Mouse (Mus musculus): ENCODE results near the gene Traf5. TPM values are rescaled to one million over a fixed set of nuclear protein-coding genes. Genes with fewer than 3 reads are reported as not detected.

Gene Traf5
- polyA plus RNA-seq, 1 experiment, result 31.0 TPM

DNA sequence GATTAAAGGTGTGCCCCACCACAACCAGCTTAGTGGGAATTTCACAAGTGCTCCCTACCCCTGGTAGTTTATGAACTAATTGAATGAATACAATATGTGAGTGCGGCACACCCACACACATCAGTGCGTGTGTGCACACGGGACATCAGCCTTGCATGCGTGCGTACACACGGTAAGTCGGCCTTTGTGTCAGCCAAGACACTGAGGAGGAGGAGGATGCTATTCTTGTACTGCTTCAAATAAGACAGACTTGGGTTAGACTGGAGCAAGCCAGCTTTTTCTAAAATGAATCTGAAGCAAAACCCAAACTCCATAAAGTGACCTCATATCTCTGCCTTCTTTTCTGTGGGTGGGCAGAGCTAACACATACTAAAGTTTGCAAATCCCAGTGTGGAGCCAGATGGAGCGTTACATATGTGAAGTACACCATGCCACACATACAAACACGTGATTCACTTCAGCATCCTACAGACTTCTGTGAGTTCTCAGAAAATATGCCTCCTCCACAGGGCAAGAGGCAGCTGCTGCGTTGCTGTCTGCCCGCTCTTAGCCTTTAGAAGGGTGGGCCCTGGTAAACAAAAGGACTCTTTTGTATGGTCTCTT, 139.5 kb downstream of the Traf5 start:
- TF ChIP-seq POLR2A (IDR thresholded peaks at IDR 0.05; ENCODE audit: low read depth, low read length), result no peak
- TF ChIP-seq CTCF (IDR thresholded peaks at IDR 0.05; ENCODE audit: extremely low read depth, insufficient read depth, insufficient read length, insufficient replicate concordance), result no peak
- Histone ChIP-seq H3K36me3 (ENCODE audit: control insufficient read depth, insufficient read depth, low read length) (no peaks in the 10 kb centered on the region), H3K4me1 (ENCODE audit: control insufficient read depth, insufficient read depth, insufficient read length) (peaks cover 16% of the 10 kb centered on the region; the same call in 1 of the 2 replicates), H3K27me3 (ENCODE audit: control insufficient read depth, insufficient read depth, low read length) (no peaks in the 10 kb centered on the region), H3K4me3 (ENCODE audit: extremely low read depth, insufficient read depth, insufficient read length) (no peak overlapping the region), H3K27ac (ENCODE audit: insufficient read depth, low read length) (no peak overlapping the region)
- 95% methylated on average over 11 of the region's 11 CpGs for WGBS
- DNase-seq (ENCODE audit: low read depth in 1 of 2, low spot score in 2 of 2), result no peak

DNA sequence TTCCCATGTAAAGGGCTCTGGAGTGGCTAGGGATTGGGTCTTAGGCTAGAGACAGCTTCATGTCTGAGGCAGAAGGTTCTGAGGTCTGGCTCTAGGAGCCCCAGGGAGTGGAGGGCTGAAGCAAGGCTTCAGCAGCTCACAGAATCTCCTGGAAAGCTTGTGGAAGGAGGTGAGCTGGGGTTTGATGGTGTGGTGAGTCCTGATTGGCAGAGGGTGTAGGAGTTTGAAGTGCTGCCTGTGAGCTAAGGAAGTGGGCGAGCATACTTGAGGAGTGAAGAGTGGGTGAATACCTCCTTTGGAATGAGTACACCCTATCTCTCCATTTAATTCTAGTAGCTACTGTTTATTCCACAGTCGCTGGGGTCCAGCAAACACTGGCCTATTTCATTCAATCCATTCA, 141.7 kb downstream of the Traf5 start:
- Histone ChIP-seq H3K36me3 (ENCODE audit: control insufficient read depth, insufficient read depth, low read length) (no peaks in the 10 kb centered on the region), H3K4me1 (ENCODE audit: control insufficient read depth, insufficient read depth, insufficient read length) (peaks cover 12% of the 10 kb centered on the region; the same call in 1 of the 2 replicates), H3K27ac (ENCODE audit: insufficient read depth, low read length) (no peak overlapping the region), H3K27me3 (ENCODE audit: control insufficient read depth, insufficient read depth, low read length) (no peaks in the 10 kb centered on the region), H3K4me3 (ENCODE audit: extremely low read depth, insufficient read depth, insufficient read length) (no peak overlapping the region)
- TF ChIP-seq POLR2A (IDR thresholded peaks at IDR 0.05; ENCODE audit: low read depth, low read length) (no peak), CTCF (IDR thresholded peaks at IDR 0.05; ENCODE audit: extremely low read depth, insufficient read depth, insufficient read length, insufficient replicate concordance) (no peak)
- DNase-seq (ENCODE audit: low read depth in 1 of 2, low spot score in 2 of 2), result no peak
- WGBS, result 72% methylated on average over 2 of the region's 2 CpGs

- TF ChIP-seq POLR2A (IDR thresholded peaks at IDR 0.05; ENCODE audit: low read depth, low read length) (no peak), CTCF (IDR thresholded peaks at IDR 0.05; ENCODE audit: extremely low read depth, insufficient read depth, insufficient read length, insufficient replicate concordance) (no peak)
- Histone ChIP-seq H3K27ac (ENCODE audit: insufficient read depth, low read length) (no peak overlapping the region), H3K4me3 (ENCODE audit: extremely low read depth, insufficient read depth, insufficient read length) (no peak overlapping the region), H3K27me3 (ENCODE audit: control insufficient read depth, insufficient read depth, low read length) (no peaks in the 10 kb centered on the region), H3K36me3 (ENCODE audit: control insufficient read depth, insufficient read depth, low read length) (no peaks in the 10 kb centered on the region), H3K4me1 (ENCODE audit: control insufficient read depth, insufficient read depth, insufficient read length) (peaks cover 3% of the 10 kb centered on the region; the same call in 1 of the 2 replicates)
- DNase-seq (ENCODE audit: low read depth in 1 of 2, low spot score in 2 of 2), result no peak
- WGBS, result 68% methylated on average over 8 of the region's 8 CpGs
Measured at GRCm38 (mm10) chr1:191948600-191948999, 143.8 kb downstream of the Traf5 start.

GRCm38 (mm10) chr1:191947796-191948195, 144.6 kb downstream of the Traf5 start:
- TF ChIP-seq CTCF (IDR thresholded peaks at IDR 0.05; ENCODE audit: extremely low read depth, insufficient read depth, insufficient read length, insufficient replicate concordance) (no peak), POLR2A (IDR thresholded peaks at IDR 0.05; ENCODE audit: low read depth, low read length) (no peak)
- 87% methylated on average over 8 of the region's 8 CpGs for WGBS
- peaks cover 3% of the 10 kb centered on the region; the same call in 1 of the 2 replicates for H3K4me1 ChIP-seq (ENCODE audit: control insufficient read depth, insufficient read depth, insufficient read length)
- H3K27me3 ChIP-seq (ENCODE audit: control insufficient read depth, insufficient read depth, low read length), result no peaks in the 10 kb centered on the region
- no peak overlapping the region for H3K27ac ChIP-seq (ENCODE audit: insufficient read depth, low read length)
- DNase-seq (ENCODE audit: low read depth in 1 of 2, low spot score in 2 of 2), result no peak
- H3K4me3 ChIP-seq (ENCODE audit: extremely low read depth, insufficient read depth, insufficient read length), result no peak overlapping the region
- no peaks in the 10 kb centered on the region for H3K36me3 ChIP-seq (ENCODE audit: control insufficient read depth, insufficient read depth, low read length)

Other genes starting within 250 kb of the Traf5 start
- 8.9 and 11.3 TPM in 2 replicates for gene Slc30a1, start 185.8 kb downstream of the Traf5 start, polyA plus RNA-seq (2012; rRNA removed)
- gene Rd3, start 115.2 kb downstream of the Traf5 start, polyA plus RNA-seq (2012; rRNA removed), result 0.09 and 0.29 TPM in 2 replicates
- 16.7 and 18.9 TPM in 2 replicates for gene Rcor3, start 45.5 kb upstream of the Traf5 start, polyA plus RNA-seq (2012; rRNA removed)
- 0.46 and 0.85 TPM in 2 replicates for gene Kcnh1, start 98.2 kb upstream of the Traf5 start, polyA plus RNA-seq (2012; rRNA removed)

All from spleen, adult 2 months (tissue).